Mouse (Mus musculus): ENCODE measurements around the gene Cdk14. TPM values are rescaled to one million over a fixed set of nuclear protein-coding genes. Genes with fewer than 3 reads are reported as not detected.
"Not testable (repeated sequence)": the region's sequence is repeated elsewhere in the genome, so short reads cannot be mapped to it uniquely, and the experiment has no call there.

The Cdk14 gene
- polyA plus RNA-seq, 1 experiment from 2014 or later, result 21.8 TPM

DNA sequence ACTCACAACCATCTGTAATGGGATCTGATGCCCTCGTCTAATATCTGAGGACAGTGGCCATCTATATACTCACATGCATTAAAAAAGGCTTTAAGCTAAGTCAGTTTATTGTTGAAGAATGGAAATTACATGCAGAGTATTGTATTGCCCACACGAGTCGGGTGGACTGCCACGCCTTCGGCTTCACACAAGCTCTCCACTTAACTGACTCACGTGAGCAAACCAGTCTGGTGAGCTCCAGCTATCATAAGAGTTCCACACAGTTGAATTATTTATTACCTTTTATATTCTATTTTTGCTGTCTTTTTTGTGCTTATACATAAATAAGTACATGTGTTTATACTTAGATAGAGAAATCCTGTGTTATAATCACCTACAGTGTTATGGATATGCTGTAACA lies 495.2 kb downstream of the Cdk14 start:
- H3K27ac ChIP-seq (replicated peaks in 1 of 2; ENCODE audit: control insufficient read depth in 1 of 2, insufficient read depth in 1 of 2, low read depth in 2 of 2, low read length in 2 of 2), result no peak overlapping the region
- 83% methylated on average over 6 of the region's 6 CpGs for WGBS
- H3K4me3 ChIP-seq (ENCODE audit: control insufficient read depth in 1 of 2, insufficient read depth in 1 of 2, low read depth in 1 of 2, low read length in 2 of 2), result no peak overlapping the region
- no peaks in the 10 kb centered on the region for H3K9me3 ChIP-seq (ENCODE audit: control insufficient read depth, low read length)
- H3K4me2 ChIP-seq (ENCODE audit: low read length), result no peak overlapping the region
- H3K27me3 ChIP-seq (ENCODE audit: control insufficient read depth, insufficient read depth, low read length), result no peaks in the 10 kb centered on the region
- ATAC-seq (ENCODE audit: insufficient number of reproducible peaks, insufficient read depth, low FRiP score, low read depth), result no peak
- H3K36me3 ChIP-seq (ENCODE audit: control insufficient read depth, insufficient read depth, low read length), result no peaks in the 10 kb centered on the region
- H3K9ac ChIP-seq (ENCODE audit: low read length), result no peak overlapping the region
- no peaks in the 10 kb centered on the region for H3K4me1 ChIP-seq (ENCODE audit: control insufficient read depth in 2 of 2, insufficient read depth in 2 of 2, low read length in 2 of 2)

DNA sequence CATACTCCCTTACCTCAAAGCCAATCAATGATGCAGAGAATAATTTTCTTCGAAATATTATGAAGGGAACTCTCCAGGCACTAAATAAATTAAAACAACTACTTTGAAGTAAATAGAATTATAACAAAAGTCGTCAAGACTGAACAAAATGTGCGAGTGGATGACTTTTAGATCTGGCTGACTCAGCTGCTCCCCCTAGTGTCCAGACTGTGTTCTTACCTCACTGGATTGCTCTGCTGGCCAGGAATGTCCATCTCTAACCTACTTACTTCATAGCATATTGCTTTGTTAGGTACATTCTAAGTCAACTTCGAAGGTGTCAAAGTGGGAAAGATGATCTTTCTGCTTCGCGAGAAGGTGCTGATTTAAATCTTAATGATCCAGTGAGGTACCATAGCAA lies 501.7 kb downstream of the Cdk14 start:
- no peaks in the 10 kb centered on the region for H3K4me1 ChIP-seq (ENCODE audit: control insufficient read depth in 2 of 2, insufficient read depth in 2 of 2, low read length in 2 of 2)
- WGBS, result 11% methylated on average over 6 of the region's 6 CpGs
- H3K4me2 ChIP-seq (ENCODE audit: low read length), result no peak overlapping the region
- no peak overlapping the region for H3K4me3 ChIP-seq (ENCODE audit: control insufficient read depth in 1 of 2, insufficient read depth in 1 of 2, low read depth in 1 of 2, low read length in 2 of 2)
- no peak overlapping the region for H3K9ac ChIP-seq (ENCODE audit: low read length)
- no peaks in the 10 kb centered on the region for H3K27me3 ChIP-seq (ENCODE audit: control insufficient read depth, insufficient read depth, low read length)
- H3K36me3 ChIP-seq (ENCODE audit: control insufficient read depth, insufficient read depth, low read length), result no peaks in the 10 kb centered on the region
- no peak overlapping the region for H3K27ac ChIP-seq (replicated peaks in 1 of 2; ENCODE audit: control insufficient read depth in 1 of 2, insufficient read depth in 1 of 2, low read depth in 2 of 2, low read length in 2 of 2)
- H3K9me3 ChIP-seq (ENCODE audit: control insufficient read depth, low read length), result no peaks in the 10 kb centered on the region
- no peak for ATAC-seq (ENCODE audit: insufficient number of reproducible peaks, insufficient read depth, low FRiP score, low read depth)

DNA sequence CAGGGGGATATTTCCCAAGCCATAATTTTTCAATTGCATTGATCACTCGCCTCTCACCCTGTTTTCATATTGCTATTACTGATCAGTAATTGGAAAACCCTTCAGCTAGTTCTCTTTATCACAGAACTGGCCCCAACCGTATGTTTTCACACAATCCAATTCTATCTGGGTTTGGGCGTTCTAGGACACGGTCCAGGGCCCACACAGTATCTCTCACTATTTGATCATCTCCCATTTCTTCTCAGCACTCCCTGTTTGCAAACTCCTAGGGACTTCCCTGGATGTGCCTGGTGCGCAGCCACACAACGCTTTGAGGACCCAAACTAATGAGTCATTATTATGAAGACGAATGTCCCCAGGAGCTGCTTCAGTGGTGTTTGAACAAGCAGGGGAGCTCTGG lies 502.4 kb downstream of the Cdk14 start:
- Histone ChIP-seq H3K36me3 (ENCODE audit: control insufficient read depth, insufficient read depth, low read length) (no peaks in the 10 kb centered on the region), H3K27me3 (ENCODE audit: control insufficient read depth, insufficient read depth, low read length) (no peaks in the 10 kb centered on the region), H3K4me2 (ENCODE audit: low read length) (no peak overlapping the region), H3K4me1 (ENCODE audit: control insufficient read depth in 2 of 2, insufficient read depth in 2 of 2, low read length in 2 of 2) (no peaks in the 10 kb centered on the region), H3K27ac (replicated peaks in 1 of 2; ENCODE audit: control insufficient read depth in 1 of 2, insufficient read depth in 1 of 2, low read depth in 2 of 2, low read length in 2 of 2) (no peak overlapping the region), H3K9me3 (ENCODE audit: control insufficient read depth, low read length) (no peaks in the 10 kb centered on the region), H3K4me3 (ENCODE audit: control insufficient read depth in 1 of 2, insufficient read depth in 1 of 2, low read depth in 1 of 2, low read length in 2 of 2) (no peak overlapping the region), H3K9ac (ENCODE audit: low read length) (no peak overlapping the region)
- no peak for ATAC-seq (ENCODE audit: insufficient number of reproducible peaks, insufficient read depth, low FRiP score, low read depth)
- WGBS, result 84% methylated on average over 7 of the region's 7 CpGs

DNA sequence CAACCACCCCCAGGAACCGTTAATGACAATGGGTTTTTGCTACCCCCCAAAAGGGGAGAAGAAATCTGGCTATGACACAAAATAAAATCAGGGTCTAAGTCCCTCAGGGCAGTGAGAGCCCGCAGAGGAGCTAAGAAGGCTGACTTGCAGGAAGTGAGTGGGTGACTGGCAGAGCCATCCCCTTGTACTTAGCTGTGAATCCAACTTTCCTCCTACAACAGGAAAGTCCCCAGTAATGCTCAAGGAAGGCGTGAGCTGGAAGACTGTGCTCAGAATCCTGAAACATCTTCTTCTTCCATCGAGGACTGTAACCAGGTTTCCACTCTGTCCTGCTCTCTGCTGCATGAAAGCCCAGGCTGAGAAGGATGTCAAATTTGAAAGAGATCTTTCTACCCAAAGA lies 502.8 kb downstream of the Cdk14 start:
- no peaks in the 10 kb centered on the region for H3K9me3 ChIP-seq (ENCODE audit: control insufficient read depth, low read length)
- H3K27me3 ChIP-seq (ENCODE audit: control insufficient read depth, insufficient read depth, low read length), result no peaks in the 10 kb centered on the region
- no peak overlapping the region for H3K4me3 ChIP-seq (ENCODE audit: control insufficient read depth in 1 of 2, insufficient read depth in 1 of 2, low read depth in 1 of 2, low read length in 2 of 2)
- no peak overlapping the region for H3K27ac ChIP-seq (replicated peaks in 1 of 2; ENCODE audit: control insufficient read depth in 1 of 2, insufficient read depth in 1 of 2, low read depth in 2 of 2, low read length in 2 of 2)
- 73% methylated on average over 4 of the region's 4 CpGs for WGBS
- H3K4me2 ChIP-seq (ENCODE audit: low read length), result no peak overlapping the region
- H3K4me1 ChIP-seq (ENCODE audit: control insufficient read depth in 2 of 2, insufficient read depth in 2 of 2, low read length in 2 of 2), result no peaks in the 10 kb centered on the region
- ATAC-seq (ENCODE audit: insufficient number of reproducible peaks, insufficient read depth, low FRiP score, low read depth), result no peak
- H3K36me3 ChIP-seq (ENCODE audit: control insufficient read depth, insufficient read depth, low read length), result no peaks in the 10 kb centered on the region
- no peak overlapping the region for H3K9ac ChIP-seq (ENCODE audit: low read length)

DNA sequence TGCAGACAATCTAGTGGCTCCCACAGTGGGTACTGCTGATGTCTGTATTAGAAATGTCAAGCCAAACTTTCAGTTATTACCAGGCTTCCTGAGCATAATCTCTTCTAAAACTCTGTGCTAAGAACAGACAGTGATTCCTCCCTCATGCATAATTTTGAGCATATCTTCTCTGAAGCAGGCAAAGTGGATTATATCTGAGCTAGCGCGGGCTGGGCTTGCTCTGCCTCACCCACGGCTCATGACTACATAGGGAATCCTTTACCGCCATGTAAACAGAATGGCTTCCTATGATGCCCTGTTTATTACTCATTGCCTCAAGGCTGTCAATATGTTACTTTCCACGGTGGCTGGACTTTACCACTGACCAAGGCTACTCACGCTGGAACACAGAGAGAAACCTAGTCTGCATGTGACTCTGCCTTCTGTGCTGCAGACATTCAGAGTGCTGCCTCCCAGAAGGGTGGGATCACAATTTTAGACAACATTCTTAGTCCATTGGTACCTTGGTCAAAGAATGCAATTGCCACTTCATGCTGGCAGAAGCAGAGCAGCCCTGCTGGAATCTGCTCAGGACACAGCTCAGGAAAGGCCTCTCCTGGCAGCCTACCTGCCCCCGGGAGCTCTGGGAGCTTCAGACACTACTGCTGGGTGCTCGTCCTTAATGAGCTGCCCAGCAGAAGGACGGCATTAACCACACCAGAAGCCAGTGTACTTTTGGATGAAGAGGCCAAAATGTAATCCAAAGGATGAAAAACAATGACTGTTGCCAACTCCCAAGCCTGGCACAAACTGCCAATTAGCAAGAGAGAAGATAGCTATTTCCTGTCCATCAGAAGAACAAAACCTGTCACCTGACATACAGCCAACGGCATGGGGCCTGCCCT lies 503.5 kb downstream of the Cdk14 start:
- no peaks in the 10 kb centered on the region for H3K4me1 ChIP-seq (ENCODE audit: control insufficient read depth in 2 of 2, insufficient read depth in 2 of 2, low read length in 2 of 2)
- no peak overlapping the region for H3K27ac ChIP-seq (replicated peaks in 1 of 2; ENCODE audit: control insufficient read depth in 1 of 2, insufficient read depth in 1 of 2, low read depth in 2 of 2, low read length in 2 of 2)
- no peak for ATAC-seq (ENCODE audit: insufficient number of reproducible peaks, insufficient read depth, low FRiP score, low read depth)
- H3K4me3 ChIP-seq (ENCODE audit: control insufficient read depth in 1 of 2, insufficient read depth in 1 of 2, low read depth in 1 of 2, low read length in 2 of 2), result no peak overlapping the region
- H3K9me3 ChIP-seq (ENCODE audit: control insufficient read depth, low read length), result no peaks in the 10 kb centered on the region
- H3K4me2 ChIP-seq (ENCODE audit: low read length), result no peak overlapping the region
- H3K27me3 ChIP-seq (ENCODE audit: control insufficient read depth, insufficient read depth, low read length), result no peaks in the 10 kb centered on the region
- no peaks in the 10 kb centered on the region for H3K36me3 ChIP-seq (ENCODE audit: control insufficient read depth, insufficient read depth, low read length)
- H3K9ac ChIP-seq (ENCODE audit: low read length), result no peak overlapping the region
- 84% methylated on average over 10 of the region's 10 CpGs for WGBS

DNA sequence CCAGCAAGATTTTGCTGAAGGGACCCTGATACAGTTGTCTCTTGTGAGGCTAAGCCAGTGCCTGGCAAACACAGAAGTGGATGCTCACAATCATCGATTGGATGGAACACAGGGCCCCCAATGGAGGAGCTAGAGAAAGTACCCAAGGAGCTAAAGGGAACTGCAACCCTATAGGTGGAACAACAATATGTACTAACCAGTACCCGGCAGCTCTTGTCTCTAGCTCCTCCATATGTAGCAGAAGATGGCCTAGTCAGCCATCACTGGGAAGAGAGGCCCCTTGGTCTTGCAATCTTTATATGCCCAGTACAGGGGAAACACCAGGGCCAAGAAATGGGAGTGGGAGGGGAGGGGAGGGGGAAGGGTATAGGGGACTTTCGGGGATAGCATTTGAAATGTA lies 515.2 kb downstream of the Cdk14 start:
- H3K9me3 ChIP-seq (ENCODE audit: control insufficient read depth, low read length); H3K36me3 ChIP-seq (ENCODE audit: control insufficient read depth, insufficient read depth, low read length); H3K4me2 ChIP-seq (ENCODE audit: low read length); H3K27ac ChIP-seq (replicated peaks in 1 of 2; ENCODE audit: control insufficient read depth in 1 of 2, insufficient read depth in 1 of 2, low read depth in 2 of 2, low read length in 2 of 2); ATAC-seq (ENCODE audit: insufficient number of reproducible peaks, insufficient read depth, low FRiP score, low read depth); H3K4me1 ChIP-seq (ENCODE audit: control insufficient read depth in 2 of 2, insufficient read depth in 2 of 2, low read length in 2 of 2); H3K27me3 ChIP-seq (ENCODE audit: control insufficient read depth, insufficient read depth, low read length); H3K4me3 ChIP-seq (ENCODE audit: control insufficient read depth in 1 of 2, insufficient read depth in 1 of 2, low read depth in 1 of 2, low read length in 2 of 2); H3K9ac ChIP-seq (ENCODE audit: low read length): not testable (repeated sequence)
- whole genome bisulfite sequencing, result 84% methylated on average over 3 of the region's 3 CpGs

DNA sequence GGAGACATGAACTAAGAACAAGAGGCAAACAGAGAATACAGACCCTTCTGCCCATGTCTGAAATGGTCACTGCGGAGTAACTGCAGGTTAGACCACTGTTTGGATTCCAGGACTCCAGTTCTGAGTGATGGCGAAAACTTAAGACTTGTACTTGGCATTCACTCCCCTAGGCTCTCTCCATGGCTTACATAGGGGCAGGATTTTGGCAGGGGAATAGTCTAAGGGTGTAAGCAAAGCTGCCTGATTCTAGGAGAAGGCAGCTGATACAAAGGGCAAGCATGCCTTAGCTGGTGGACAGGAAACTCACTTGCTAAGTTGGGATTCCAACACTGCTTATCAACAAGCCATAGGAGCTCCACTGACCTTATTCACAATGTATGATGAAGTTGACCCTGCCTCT lies 521.9 kb downstream of the Cdk14 start:
- H3K36me3 ChIP-seq (ENCODE audit: control insufficient read depth, insufficient read depth, low read length), result no peaks in the 10 kb centered on the region
- H3K27me3 ChIP-seq (ENCODE audit: control insufficient read depth, insufficient read depth, low read length), result no peaks in the 10 kb centered on the region
- no peaks in the 10 kb centered on the region for H3K4me1 ChIP-seq (ENCODE audit: control insufficient read depth in 2 of 2, insufficient read depth in 2 of 2, low read length in 2 of 2)
- no peaks in the 10 kb centered on the region for H3K9me3 ChIP-seq (ENCODE audit: control insufficient read depth, low read length)
- H3K4me3 ChIP-seq (ENCODE audit: control insufficient read depth in 1 of 2, insufficient read depth in 1 of 2, low read depth in 1 of 2, low read length in 2 of 2), result no peak overlapping the region
- WGBS, result 92% methylated on average over 2 of the region's 2 CpGs
- H3K9ac ChIP-seq (ENCODE audit: low read length), result no peak overlapping the region
- no peak overlapping the region for H3K27ac ChIP-seq (replicated peaks in 1 of 2; ENCODE audit: control insufficient read depth in 1 of 2, insufficient read depth in 1 of 2, low read depth in 2 of 2, low read length in 2 of 2)
- no peak for ATAC-seq (ENCODE audit: insufficient number of reproducible peaks, insufficient read depth, low FRiP score, low read depth)
- H3K4me2 ChIP-seq (ENCODE audit: low read length), result no peak overlapping the region

DNA sequence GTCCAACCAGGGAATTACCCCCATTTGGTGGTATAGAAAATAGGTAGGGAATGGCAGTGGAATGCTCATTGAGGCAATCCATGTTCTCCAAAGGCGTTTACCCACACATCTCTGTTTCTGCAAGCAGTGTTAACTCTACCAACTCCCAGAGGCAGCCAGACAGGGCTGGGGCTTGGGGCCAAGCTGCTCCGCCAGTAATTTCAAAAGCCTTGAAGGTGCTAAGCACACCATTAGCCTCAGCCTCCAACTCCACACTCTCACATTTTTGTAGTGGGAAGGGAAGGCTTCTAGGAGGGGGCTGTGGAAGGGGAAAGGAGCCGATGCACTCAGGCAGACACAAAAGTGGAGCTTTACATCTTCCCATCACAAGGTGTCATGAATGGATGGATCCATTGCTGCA lies 525.1 kb downstream of the Cdk14 start:
- Histone ChIP-seq H3K27me3 (ENCODE audit: control insufficient read depth, insufficient read depth, low read length) (no peaks in the 10 kb centered on the region), H3K9ac (ENCODE audit: low read length) (no peak overlapping the region), H3K4me2 (ENCODE audit: low read length) (no peak overlapping the region), H3K36me3 (ENCODE audit: control insufficient read depth, insufficient read depth, low read length) (no peaks in the 10 kb centered on the region), H3K27ac (replicated peaks in 1 of 2; ENCODE audit: control insufficient read depth in 1 of 2, insufficient read depth in 1 of 2, low read depth in 2 of 2, low read length in 2 of 2) (no peak overlapping the region), H3K4me3 (ENCODE audit: control insufficient read depth in 1 of 2, insufficient read depth in 1 of 2, low read depth in 1 of 2, low read length in 2 of 2) (no peak overlapping the region), H3K9me3 (ENCODE audit: control insufficient read depth, low read length) (no peaks in the 10 kb centered on the region), H3K4me1 (ENCODE audit: control insufficient read depth in 2 of 2, insufficient read depth in 2 of 2, low read length in 2 of 2) (no peaks in the 10 kb centered on the region)
- 78% methylated on average over 3 of the region's 3 CpGs for WGBS
- no peak for ATAC-seq (ENCODE audit: insufficient number of reproducible peaks, insufficient read depth, low FRiP score, low read depth)

Measured in heart, embryonic 14.5 days (tissue).